In the genomic region with DNA sequence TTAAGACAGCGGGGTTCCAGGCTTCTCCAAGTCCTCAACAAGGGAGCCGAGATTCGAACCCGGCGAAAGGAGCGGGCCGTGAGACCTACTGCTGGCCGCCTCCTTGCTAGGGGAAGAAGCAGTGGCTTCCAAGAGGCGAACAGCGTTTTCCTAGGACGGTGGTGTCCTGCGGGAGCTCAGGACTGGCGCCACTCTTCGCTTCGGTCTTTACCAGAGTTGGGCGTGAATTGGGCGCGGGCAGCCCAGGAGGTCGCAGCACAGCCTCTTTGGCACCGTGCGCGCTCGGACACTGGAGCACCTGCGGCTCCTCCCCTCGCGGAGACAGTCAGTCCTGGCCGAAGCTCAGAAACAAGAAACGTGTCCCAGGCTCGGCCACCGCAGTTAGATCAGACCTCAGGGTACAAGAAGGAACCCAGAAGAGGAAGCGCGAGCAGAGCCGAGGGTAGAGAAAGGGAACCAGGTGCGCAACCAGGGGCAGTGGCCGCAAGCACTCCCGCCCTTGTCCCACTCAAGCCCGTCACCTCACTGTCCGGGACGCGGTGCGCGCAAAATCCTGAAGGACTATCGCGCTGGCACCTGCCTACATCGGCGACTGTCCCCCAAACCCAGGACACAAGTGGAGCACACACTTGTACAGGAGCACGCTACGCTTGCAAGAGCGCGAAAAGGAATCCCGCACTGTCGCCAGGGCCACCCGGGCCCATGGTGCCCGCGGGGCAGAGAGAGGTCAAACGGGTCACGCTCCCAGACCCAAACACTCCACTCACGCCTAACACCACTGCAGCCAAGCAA, we compare ENCODE assay signal across 12 mouse cellular contexts. TPM values are rescaled to one million over a fixed set of nuclear protein-coding genes. Genes with fewer than 3 reads are reported as not detected.
DNase-seq lines count a peak whose midpoint lies in the region; ATAC-seq and TF ChIP-seq lines count a peak whose summit lies in the region.
"Had no signal": no experiment of that assay in that cellular context is flagged by ENCODE, and none has a peak within 500 bp of the region (broad histone marks: within the 10 kb centered on the region; RNA-seq: fewer than 3 reads in every experiment).

No protein-coding gene starts in this region.

- H3K4me1 ChIP-seq in midbrain, embryonic 11.5 days (ENCODE audit: control insufficient read depth, insufficient read depth, low read length) = peaks cover 10% of the 10 kb centered on the region
- H3K4me1 ChIP-seq in midbrain, postnatal 0 days (ENCODE audit: insufficient read depth, low read length) = peaks cover 11% of the 10 kb centered on the region; the same call in 1 of the 2 replicates
- peaks cover 32% of the 10 kb centered on the region for H3K4me1 ChIP-seq in limb, embryonic 10.5 days

- no peak overlapping the region for H3K27ac ChIP-seq in midbrain, embryonic 11.5 days (ENCODE audit: low read depth, low read length)
- H3K27ac ChIP-seq in midbrain, postnatal 0 days (ENCODE audit: low read depth, low read length) = no peak overlapping the region
- H3K27ac ChIP-seq in limb, embryonic 10.5 days = no peak overlapping the region
- H3K27ac ChIP-seq: embryonic facial prominence, embryonic 13.5 days had no signal

- no peak for TF ChIP-seq CTCF in midbrain, postnatal 0 days (IDR thresholded peaks at IDR 0.05)

- H3K36me3 ChIP-seq in midbrain, embryonic 11.5 days (ENCODE audit: control insufficient read depth, insufficient read depth, low read length) = no peaks in the 10 kb centered on the region
- no peaks in the 10 kb centered on the region for H3K36me3 ChIP-seq in midbrain, postnatal 0 days (ENCODE audit: insufficient read depth, low read length)
- H3K36me3 ChIP-seq in limb, embryonic 10.5 days = no peaks in the 10 kb centered on the region
- no peaks in the 10 kb centered on the region for H3K36me3 ChIP-seq in splenic B cell, adult 2 months (ENCODE audit: control insufficient read depth, insufficient read depth, low read length, poor library complexity, severe bottlenecking)
- H3K36me3 ChIP-seq: embryonic facial prominence, embryonic 13.5 days had no signal

- no peak overlapping the region for H3K9ac ChIP-seq in midbrain, embryonic 11.5 days (ENCODE audit: low read length)
- H3K9ac ChIP-seq in midbrain, postnatal 0 days (replicated peaks; ENCODE audit: low read length, poor library complexity, severe bottlenecking) = no peak overlapping the region
- H3K9ac ChIP-seq: embryonic facial prominence, embryonic 13.5 days; lung, embryonic 14.5 days had no signal

- H3K9me3 ChIP-seq in midbrain, embryonic 11.5 days (ENCODE audit: control insufficient read depth, low read length) = no peaks in the 10 kb centered on the region
- no peaks in the 10 kb centered on the region for H3K9me3 ChIP-seq in midbrain, postnatal 0 days (ENCODE audit: low read length)
- no peaks in the 10 kb centered on the region for H3K9me3 ChIP-seq in limb, embryonic 10.5 days (replicated peaks)
- H3K9me3 ChIP-seq: embryonic facial prominence, embryonic 13.5 days had no signal

- no peak overlapping the region for H3K4me3 ChIP-seq in midbrain, embryonic 11.5 days (ENCODE audit: low read depth, low read length)
- no peak overlapping the region for H3K4me3 ChIP-seq in midbrain, postnatal 0 days (ENCODE audit: low read depth, low read length)
- no peak overlapping the region for H3K4me3 ChIP-seq in limb, embryonic 10.5 days
- H3K4me3 ChIP-seq: embryonic facial prominence, embryonic 13.5 days had no signal

- H3K27me3 ChIP-seq in midbrain, embryonic 11.5 days (ENCODE audit: control insufficient read depth, insufficient read depth, low read length) = peaks cover 98% of the 10 kb centered on the region
- peaks cover 70% of the 10 kb centered on the region for H3K27me3 ChIP-seq in midbrain, postnatal 0 days (ENCODE audit: insufficient read depth, low read length)
- H3K27me3 ChIP-seq in limb, embryonic 10.5 days (ENCODE audit: low read depth, poor library complexity, severe bottlenecking) = peaks cover 100% of the 10 kb centered on the region
- H3K27me3 ChIP-seq in splenic B cell, adult 2 months (ENCODE audit: control insufficient read depth, insufficient read depth, low read length, poor library complexity, severe bottlenecking) = no peaks in the 10 kb centered on the region; the same call in 1 of the 2 replicates

- DNase-seq in adrenal gland, adult 2 months = peak; percentile 4
- DNase-seq in adrenal gland, postnatal 14 days = no peak
- DNase-seq in midbrain, embryonic 11.5 days (ENCODE audit: low spot score, missing footprints) = peak; percentile 97
- no peak for DNase-seq in midbrain, postnatal 0 days (ENCODE audit: low spot score)
- DNase-seq in limb, embryonic 10.5 days (ENCODE audit: low spot score) = peak; percentile 68
- peak; percentile 49 for DNase-seq in splenic B cell, adult 2 months (ENCODE audit: low read depth, low spot score)
- no peak for DNase-seq in layer of hippocampus, adult 8-10 months (ENCODE audit: low spot score in 2 of 2)
- no peak for DNase-seq in layer of hippocampus, postnatal 36 days
- DNase-seq: lung, embryonic 14.5 days; thymus, adult 2 months had no signal

- under 1% methylated on average over 58 of the region's 58 CpGs for WGBS in midbrain, embryonic 11.5 days
- under 1% methylated on average over 55 of the region's 58 CpGs for WGBS in midbrain, postnatal 0 days
- under 1% methylated on average over 58 of the region's 58 CpGs for WGBS in limb, embryonic 10.5 days

- ATAC-seq in midbrain, embryonic 11.5 days (ENCODE audit: low FRiP score) = no peak
- no peak for ATAC-seq in midbrain, postnatal 0 days (ENCODE audit: low FRiP score)

- no peak overlapping the region for H3K4me2 ChIP-seq in midbrain, embryonic 11.5 days
- no peak overlapping the region for H3K4me2 ChIP-seq in midbrain, postnatal 0 days (ENCODE audit: low read depth, low read length, poor library complexity, severe bottlenecking)
- H3K4me2 ChIP-seq: embryonic facial prominence, embryonic 13.5 days; lung, embryonic 14.5 days had no signal

RNA-seq across cellular contexts. Expression of a gene that starts 14.3 kb away (rescaled TPM):
- total RNA-seq in adrenal gland, adult 2 months (2021) = under 1 TPM in 1 of 2 experiments, not detected in 1; 0.10 TPM
- 0.02 TPM in 1 of 2 replicates, not detected in the other for polyA plus RNA-seq in adrenal gland, adult 2 months (2012; rRNA removed)
- not detected in 2 replicates for total RNA-seq in adrenal gland, postnatal 14 days (2021)
- 1.7 and 2.2 TPM in 2 replicates for polyA plus RNA-seq in midbrain, embryonic 11.5 days (2014; fragmentation: Nextera tagmentation; extraction: Ambion mirVana)
- 1.5 and 2.7 TPM in 2 replicates for total RNA-seq in midbrain, postnatal 0 days (2014; rRNA removed)
- 0.99 and 1.1 TPM in 2 replicates for polyA plus RNA-seq in midbrain, postnatal 0 days (2015; fragmentation: Nextera tagmentation; extraction: Ambion mirVana)
- polyA plus RNA-seq in limb, embryonic 10.5 days (2016; fragmentation: Nextera tagmentation; extraction: Ambion mirVana) = 0.23 TPM in 1 of 2 replicates, not detected in the other
- total RNA-seq in layer of hippocampus, adult 8-10 months (2022) = under 1 TPM in 1 of 4 experiments, not detected in 3; 0.05 TPM
- not detected for total RNA-seq in layer of hippocampus, postnatal 36 days (2021)
- total RNA-seq: heart, adult 18-20 months had no signal
- polyA plus RNA-seq: embryonic facial prominence, embryonic 13.5 days had no signal

Comparison
In these comparisons a context has a peak if more than half of its experiments do, and no peak if none do; other contexts are left out.
1. DNase-seq: peak in adrenal gland, adult 2 months (single experiment), midbrain, embryonic 11.5 days (single experiment), limb, embryonic 10.5 days (single experiment) and splenic B cell, adult 2 months (single experiment); none in adrenal gland, postnatal 14 days (single experiment), midbrain, postnatal 0 days (single experiment), layer of hippocampus, adult 8-10 months (0 of 2) and layer of hippocampus, postnatal 36 days (0 of 2).